Mouse (Mus musculus) bone marrow, adult 2 months (tissue): Measurements from ENCODE around the gene 1110059E24Rik. TPM values are rescaled to one million over a fixed set of nuclear protein-coding genes. Genes with fewer than 3 reads are reported as not detected.
"Not testable (repeated sequence)": the region's sequence is repeated elsewhere in the genome, so short reads cannot be mapped to it uniquely, and the experiment has no call there.

Experiments
- H3K27ac ChIP-seq: fragments of 200-500 bp; 2 replicates; pipeline ENCODE4 v1.5.1; 2012; ENCODE audit warnings: low read depth, mild to moderate bottlenecking, control low read depth, inconsistent platforms, low read length; ENCODE audit not compliant: control insufficient read depth, poor library complexity, insufficient read depth
- H3K4me1 ChIP-seq: fragments of 200-500 bp; 2 replicates; pipeline ENCODE4 v1.6.1; 2011; ENCODE audit warnings: low read length; ENCODE audit not compliant: control insufficient read depth, insufficient read depth
- H3K4me3 ChIP-seq: fragments of 200-500 bp; replicated peaks from 2 replicates; pipeline ENCODE3; 2011; ENCODE audit warnings: mild to moderate bottlenecking, low read depth, low read length, control low read depth; ENCODE audit not compliant: control insufficient read depth
- CTCF ChIP-seq: fragments of 200-500 bp; IDR thresholded peaks from 2 replicates; pipeline ENCODE4 v1.5.1; 2011; ENCODE audit warnings: low read length, control low read depth; ENCODE audit not compliant: control insufficient read depth, insufficient read depth
- POLR2A ChIP-seq: fragments of 200-500 bp; IDR thresholded peaks from 2 replicates; pipeline ENCODE4 v1.6.1; 2011; ENCODE audit warnings: low read depth, mild to moderate bottlenecking, control low read depth, low read length, borderline replicate concordance; ENCODE audit not compliant: control insufficient read depth
- WGBS: fragments of 180-500 bp; shearing (Covaris S2); methylation state at CpG from one replicate; pipeline ENCODE4 v1.1.7; 2018; 5-methylcytosine and 5-hydroxymethylcytosine counted together
- polyA plus RNA-seq: library from polyadenylated mRNA; stranded (reverse); fragments of >200 nt; gene quantifications from 2 replicates; pipeline ENCODE4 v1.2.4, GENCODE M21; 2011; ENCODE audit warnings: low replicate concordance; ENCODE audit not compliant: missing spikeins, insufficient read depth, insufficient read length

The 1110059E24Rik gene
- polyA plus RNA-seq, 1 experiment, result 14.1 TPM

GRCm38 (mm10) chr19:21611725-21612575, 40.8 kb downstream of the 1110059E24Rik start:
- 53% methylated on average over 9 of the region's 9 CpGs for WGBS
- no peak overlapping the region for H3K4me3 ChIP-seq
- no peak overlapping the region; the same call in 1 of the 2 replicates for H3K27ac ChIP-seq
- H3K4me1 ChIP-seq, result no peaks in the 10 kb centered on the region; the same call in 1 of the 2 replicates
- TF ChIP-seq POLR2A (no peak), CTCF (no peak)

- Histone ChIP-seq H3K4me3 (no peak overlapping the region), H3K27ac (no peak overlapping the region), H3K4me1 (no peaks in the 10 kb centered on the region; the same call in 1 of the 2 replicates)
- WGBS, result 85% methylated on average over 6 of the region's 6 CpGs
- no peak for TF ChIP-seq CTCF
- TF ChIP-seq POLR2A, result no peak
These were observed 41.5 kb downstream of the 1110059E24Rik start for GRCm38 (mm10) chr19:21611297-21611696.

GRCm38 (mm10) chr19:21610240-21610639, 42.5 kb downstream of the 1110059E24Rik start:
- Histone ChIP-seq H3K27ac (no peak overlapping the region), H3K4me3 (no peak overlapping the region), H3K4me1 (no peaks in the 10 kb centered on the region; the same call in 1 of the 2 replicates)
- WGBS, result 78% methylated on average over 6 of the region's 6 CpGs
- no peak for TF ChIP-seq CTCF
- TF ChIP-seq POLR2A, result no peak

GRCm38 (mm10) chr19:21605294-21605693, 47.5 kb downstream of the 1110059E24Rik start:
- no peak overlapping the region for H3K4me3 ChIP-seq
- TF ChIP-seq CTCF, result no peak
- no peak for TF ChIP-seq POLR2A
- 43% methylated on average over 3 of the region's 3 CpGs for WGBS
- peaks cover 6% of the 10 kb centered on the region for H3K4me1 ChIP-seq
- no peak overlapping the region for H3K27ac ChIP-seq

GRCm38 (mm10) chr19:21603836-21604235, 48.9 kb downstream of the 1110059E24Rik start:
- H3K4me3 ChIP-seq, result no peak overlapping the region
- peaks cover 6% of the 10 kb centered on the region for H3K4me1 ChIP-seq
- TF ChIP-seq CTCF (no peak), POLR2A (no peak)
- WGBS, result 12% methylated on average over 3 of the region's 3 CpGs
- H3K27ac ChIP-seq, result 0 out of 2 replicates have a peak overlapping the region, but pooled peaks have one; percentile 59

GRCm38 (mm10) chr19:21601541-21602101, 51.2 kb downstream of the 1110059E24Rik start:
- Histone ChIP-seq H3K27ac (no peak overlapping the region), H3K4me1 (peaks cover 6% of the 10 kb centered on the region), H3K4me3 (no peak overlapping the region)
- 88% methylated on average over 3 of the region's 3 CpGs for WGBS
- TF ChIP-seq POLR2A (no peak), CTCF (no peak)

GRCm38 (mm10) chr19:21598659-21599352, 54.0 kb downstream of the 1110059E24Rik start:
- Histone ChIP-seq H3K4me3 (no peak overlapping the region), H3K4me1 (no peaks in the 10 kb centered on the region; the same call in 1 of the 2 replicates), H3K27ac (no peak overlapping the region)
- TF ChIP-seq CTCF, result no peak
- TF ChIP-seq POLR2A, result no peak
- 57% methylated on average over 8 of the region's 8 CpGs for WGBS

- Histone ChIP-seq H3K27ac (no peak overlapping the region), H3K4me3 (no peak overlapping the region), H3K4me1 (no peaks in the 10 kb centered on the region)
- TF ChIP-seq CTCF, result no peak
- no peak for TF ChIP-seq POLR2A
- WGBS, result 84% methylated on average over 1 of the region's 1 CpGs
These were observed 58.1 kb downstream of the 1110059E24Rik start for GRCm38 (mm10) chr19:21594676-21595075.

GRCm38 (mm10) chr19:21592216-21592615, 60.6 kb downstream of the 1110059E24Rik start:
- not testable (repeated sequence) for H3K4me3 ChIP-seq, H3K27ac ChIP-seq, H3K4me1 ChIP-seq
- WGBS, result 89% methylated on average over 5 of the region's 5 CpGs
